Mouse (Mus musculus): Measurements from ENCODE around the gene Slc8a2. TPM values are rescaled to one million over a fixed set of nuclear protein-coding genes. Genes with fewer than 3 reads are reported as not detected.

The Slc8a2 gene
- polyA plus RNA-seq, 1 experiment: not detected

DNA sequence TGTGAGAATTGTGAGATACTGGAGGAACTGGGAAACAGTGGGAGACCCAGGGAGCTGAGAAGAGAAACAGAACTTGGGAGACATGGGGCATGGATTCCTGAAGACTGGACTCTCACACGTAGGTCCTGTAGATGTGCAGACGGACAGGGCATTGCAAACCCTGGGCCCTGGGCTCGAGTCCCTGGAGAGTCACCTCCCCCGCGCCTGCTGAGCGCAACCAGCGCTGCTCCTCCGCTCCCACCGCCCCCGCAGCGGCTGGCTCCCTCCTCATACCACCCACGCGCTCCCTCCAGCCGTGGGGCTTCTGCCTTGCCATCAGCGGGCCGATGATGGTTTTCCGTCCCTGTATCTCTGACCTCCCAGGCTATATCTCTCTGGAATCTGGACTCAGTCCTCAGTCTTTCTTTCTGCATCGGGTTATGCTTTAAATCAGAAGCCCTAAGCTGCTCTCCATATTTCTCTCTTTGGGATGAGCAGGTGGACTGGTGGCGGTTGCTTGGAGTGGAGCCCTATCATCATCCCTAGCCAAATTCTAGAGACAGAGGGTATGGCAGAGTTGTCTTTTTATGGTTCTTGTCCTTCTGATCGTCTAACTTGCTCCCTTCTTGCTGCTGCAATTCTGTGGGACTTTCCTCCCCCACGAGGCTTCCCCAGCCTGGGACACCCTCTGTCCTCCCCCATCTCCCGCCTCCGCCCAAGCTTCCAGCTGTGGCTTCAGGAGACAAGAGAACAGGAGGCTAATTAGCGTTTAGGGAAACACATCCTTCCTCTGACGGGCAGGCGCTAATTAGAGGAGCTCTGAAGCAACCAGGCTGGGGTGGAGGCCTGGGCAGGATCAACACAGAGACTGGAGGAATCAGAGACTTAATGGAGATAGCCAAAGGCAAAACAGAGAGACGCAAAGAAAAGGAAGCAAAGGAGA is 17.1 kb downstream of the Slc8a2 start:
- Histone ChIP-seq H3K27ac (replicated peaks; ENCODE audit: low read depth, low read length) (no peak overlapping the region), H3K4me1 (ENCODE audit: control insufficient read depth, insufficient read depth, insufficient read length, low read length) (no peaks in the 10 kb centered on the region), H3K4me3 (ENCODE audit: insufficient read depth, low read depth, low read length) (no peak overlapping the region)

DNA sequence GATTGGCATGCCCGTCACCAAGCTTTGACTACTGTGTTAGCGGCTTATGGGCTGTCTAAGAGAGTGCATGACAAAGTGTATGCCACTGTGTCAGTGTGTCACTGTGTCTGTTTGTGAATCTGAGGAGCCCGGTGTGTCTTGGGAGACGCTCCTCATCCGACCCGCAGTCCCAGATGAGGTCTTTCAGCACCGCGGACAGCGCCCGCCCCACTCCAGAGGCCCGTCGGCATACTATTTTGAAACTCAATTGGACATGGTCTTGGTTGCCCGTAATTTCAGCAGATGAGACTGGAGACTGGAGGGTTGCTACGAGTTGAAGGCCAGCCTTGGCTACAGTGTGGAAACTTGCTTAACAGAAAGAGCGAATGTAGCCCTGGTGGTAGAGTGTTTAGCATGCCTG is 18.0 kb downstream of the Slc8a2 start:
- Histone ChIP-seq H3K4me1 (ENCODE audit: control insufficient read depth, insufficient read depth, insufficient read length, low read length) (no peaks in the 10 kb centered on the region), H3K4me3 (ENCODE audit: insufficient read depth, low read depth, low read length) (no peak overlapping the region)

DNA sequence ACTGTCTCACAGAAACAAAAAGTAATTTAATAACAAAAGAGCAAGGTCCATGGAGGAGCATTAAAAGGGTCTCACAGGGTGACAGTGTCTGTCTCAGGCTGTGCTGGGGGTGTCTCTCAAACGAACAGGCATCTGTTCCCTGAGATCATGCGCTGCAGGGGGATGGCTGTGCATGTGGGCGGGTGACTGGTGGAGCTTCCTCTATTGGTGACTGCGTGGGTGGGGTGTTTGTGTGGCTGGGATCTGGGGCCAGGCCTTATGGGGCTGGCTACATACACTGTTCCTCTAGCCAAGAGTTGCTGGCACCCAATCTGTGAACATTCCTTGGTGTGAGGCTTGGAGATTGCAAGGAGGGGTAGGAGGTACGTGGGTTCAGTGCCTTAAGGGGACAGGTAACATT is 19.6 kb downstream of the Slc8a2 start:
- Histone ChIP-seq H3K4me3 (ENCODE audit: insufficient read depth, low read depth, low read length) (no peak overlapping the region), H3K27ac (replicated peaks; ENCODE audit: low read depth, low read length) (no peak overlapping the region), H3K4me1 (ENCODE audit: control insufficient read depth, insufficient read depth, insufficient read length, low read length) (no peaks in the 10 kb centered on the region)

More for the DNA sequence above, 18.0 kb downstream of the Slc8a2 start:
- no peak overlapping the region for H3K27ac ChIP-seq (replicated peaks; ENCODE audit: low read depth, low read length)

DNA sequence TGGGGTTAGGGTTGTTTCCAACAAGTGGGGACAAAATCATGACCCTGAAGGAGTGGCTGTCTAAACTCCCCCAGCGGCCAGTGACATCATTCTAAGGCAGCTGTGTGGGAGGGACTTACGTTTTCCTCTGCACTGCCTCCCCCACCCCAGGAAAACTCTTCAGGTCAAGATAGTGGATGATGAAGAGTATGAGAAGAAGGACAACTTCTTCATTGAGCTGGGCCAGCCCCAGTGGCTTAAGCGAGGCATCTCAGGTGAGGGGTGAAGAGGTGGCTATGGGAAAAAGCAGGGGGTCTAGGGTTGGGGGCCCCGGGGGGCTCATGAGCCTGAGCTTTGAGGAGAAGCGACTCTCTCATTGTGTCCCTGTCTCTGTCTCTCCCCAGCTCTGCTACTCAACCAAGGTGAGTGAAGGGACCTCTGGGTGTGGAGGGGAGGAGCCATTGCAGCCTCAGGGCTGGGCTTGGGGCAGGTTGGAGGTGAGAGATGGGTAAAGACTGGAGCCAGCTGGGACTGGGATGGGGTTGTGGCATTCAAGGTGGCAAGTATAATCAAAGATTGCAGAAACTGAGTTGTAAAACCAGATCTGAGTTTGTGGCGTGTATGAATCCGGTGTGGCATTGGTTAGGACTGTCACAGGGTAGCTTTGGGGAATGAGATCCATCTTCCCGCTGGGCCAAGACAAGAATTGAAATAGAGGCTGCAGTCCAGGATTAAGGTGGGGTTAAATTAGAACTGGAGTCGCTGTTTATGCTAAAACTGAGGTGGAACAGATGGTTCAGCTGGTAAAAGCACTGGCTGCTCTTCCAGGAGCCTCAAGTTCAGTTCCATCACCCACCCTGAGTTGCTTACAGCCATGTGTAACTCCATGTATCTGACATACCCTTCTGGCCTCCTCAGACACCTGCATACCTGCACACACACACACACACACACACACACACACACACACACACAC is 20.8 kb downstream of the Slc8a2 start:
- Histone ChIP-seq H3K27ac (replicated peaks; ENCODE audit: low read depth, low read length) (no peak overlapping the region), H3K4me1 (ENCODE audit: control insufficient read depth, insufficient read depth, insufficient read length, low read length) (no peaks in the 10 kb centered on the region), H3K4me3 (ENCODE audit: insufficient read depth, low read depth, low read length) (no peak overlapping the region)

DNA sequence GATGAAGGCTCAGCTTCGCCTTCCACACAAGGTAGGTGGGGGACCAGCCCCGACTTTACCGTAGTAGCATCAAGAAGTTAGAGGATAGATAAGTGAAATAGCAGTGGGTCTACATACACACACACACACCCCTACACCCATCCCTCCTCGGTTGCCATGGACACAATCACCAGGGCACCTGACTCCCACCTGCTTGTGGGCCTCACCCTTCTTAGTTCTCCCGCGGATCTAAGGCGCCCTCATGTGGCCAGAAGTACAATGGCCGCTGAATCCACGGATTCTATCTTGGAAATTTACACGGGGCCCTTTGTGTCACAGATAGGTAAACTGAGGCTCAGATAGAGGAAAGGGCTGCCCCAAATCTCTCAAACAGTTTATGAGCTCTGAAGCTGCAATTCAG is 23.9 kb downstream of the Slc8a2 start:
- Histone ChIP-seq H3K4me1 (ENCODE audit: control insufficient read depth, insufficient read depth, insufficient read length, low read length) (no peaks in the 10 kb centered on the region), H3K27ac (replicated peaks; ENCODE audit: low read depth, low read length) (no peak overlapping the region), H3K4me3 (ENCODE audit: insufficient read depth, low read depth, low read length) (no peak overlapping the region)

DNA sequence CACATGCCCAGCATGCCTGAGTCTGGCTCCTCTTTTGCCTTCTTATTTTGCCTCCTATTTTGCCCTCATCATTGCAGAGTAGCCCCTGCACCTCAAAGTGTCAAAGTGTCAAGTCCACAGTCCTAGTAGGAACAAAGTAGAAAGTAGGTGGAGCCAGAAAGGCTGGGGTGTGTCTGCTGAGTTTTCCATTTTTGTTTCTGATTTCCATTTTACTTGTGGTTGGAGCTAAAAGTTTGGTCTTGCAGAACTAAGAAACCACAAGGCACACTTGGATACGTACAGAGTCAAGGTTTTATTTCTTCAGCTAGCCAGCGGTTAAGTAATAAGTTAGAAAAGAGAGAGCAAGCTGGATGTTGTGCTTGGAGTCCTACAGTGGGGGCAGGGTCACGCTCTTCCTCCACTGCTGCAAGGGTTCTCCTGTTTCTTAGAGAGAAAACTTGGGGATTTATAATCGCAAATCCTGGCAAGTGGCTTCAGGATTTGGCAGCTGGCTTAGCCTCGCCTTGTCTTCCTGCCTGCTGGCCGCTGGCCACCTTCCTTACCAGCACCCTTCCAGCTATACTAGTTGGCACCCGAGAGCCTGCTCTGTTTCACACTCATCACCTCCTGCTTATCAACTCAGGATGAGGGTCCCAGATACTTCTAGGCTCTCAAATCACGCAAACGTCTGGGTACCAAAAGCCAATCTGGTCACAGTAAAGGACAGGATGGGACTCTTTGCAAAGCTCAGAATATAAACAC is 25.7 kb downstream of the Slc8a2 start:
- H3K4me3 ChIP-seq (ENCODE audit: insufficient read depth, low read depth, low read length): no peak overlapping the region
- no peak overlapping the region for H3K27ac ChIP-seq (replicated peaks; ENCODE audit: low read depth, low read length)
- no peaks in the 10 kb centered on the region for H3K4me1 ChIP-seq (ENCODE audit: control insufficient read depth, insufficient read depth, insufficient read length, low read length)

DNA sequence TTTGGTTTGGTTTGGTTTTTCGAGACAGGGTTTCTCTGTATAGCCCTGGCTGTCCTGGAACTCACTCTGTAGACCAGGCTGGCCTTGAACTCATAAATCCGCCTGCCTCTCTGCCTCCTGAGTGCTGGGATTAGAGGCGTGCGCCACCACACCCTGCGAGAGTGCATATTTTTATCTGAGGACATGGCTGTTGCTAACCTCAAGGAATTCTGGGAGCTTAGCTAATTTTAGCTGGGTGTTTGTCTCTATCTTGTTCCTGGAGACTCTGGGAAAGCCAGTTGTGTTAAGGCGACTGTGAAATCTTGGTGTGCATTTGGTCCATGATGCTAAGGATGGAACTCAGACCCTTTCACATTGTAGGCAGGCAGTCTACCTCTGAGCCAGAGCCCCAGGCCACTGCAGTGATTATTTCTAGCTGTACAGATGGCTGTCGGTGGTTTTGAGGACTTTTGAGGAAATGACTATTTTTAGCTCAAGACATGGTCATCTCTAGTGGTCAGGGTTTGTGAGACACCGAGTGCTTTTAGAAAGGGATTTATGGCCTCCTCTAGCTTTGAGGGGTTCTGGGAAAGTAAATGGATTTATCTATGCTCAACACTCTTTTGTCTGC is 26.6 kb downstream of the Slc8a2 start:
- H3K4me3 ChIP-seq (ENCODE audit: insufficient read depth, low read depth, low read length): no peak overlapping the region
- no peaks in the 10 kb centered on the region for H3K4me1 ChIP-seq (ENCODE audit: control insufficient read depth, insufficient read depth, insufficient read length, low read length)
- H3K27ac ChIP-seq (replicated peaks; ENCODE audit: low read depth, low read length): no peak overlapping the region

DNA sequence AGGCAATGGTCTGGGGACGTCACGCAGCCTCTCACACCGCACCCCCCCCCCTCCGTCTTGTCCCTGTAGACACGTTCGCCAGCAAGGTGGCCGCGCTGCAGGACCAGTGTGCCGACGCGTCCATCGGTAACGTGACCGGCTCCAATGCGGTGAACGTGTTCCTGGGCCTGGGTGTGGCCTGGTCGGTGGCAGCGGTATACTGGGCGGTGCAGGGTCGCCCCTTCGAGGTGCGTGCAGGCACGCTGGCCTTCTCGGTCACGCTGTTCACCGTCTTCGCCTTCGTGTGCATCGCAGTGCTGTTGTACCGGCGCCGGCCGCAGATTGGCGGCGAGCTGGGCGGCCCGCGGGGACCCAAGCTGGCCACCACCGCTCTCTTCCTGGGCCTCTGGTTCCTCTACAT is 29.1 kb downstream of the Slc8a2 start:
- H3K4me3 ChIP-seq (ENCODE audit: insufficient read depth, low read depth, low read length): no peak overlapping the region
- H3K27ac ChIP-seq (replicated peaks; ENCODE audit: low read depth, low read length): no peak overlapping the region
- H3K4me1 ChIP-seq (ENCODE audit: control insufficient read depth, insufficient read depth, insufficient read length, low read length): no peaks in the 10 kb centered on the region

DNA sequence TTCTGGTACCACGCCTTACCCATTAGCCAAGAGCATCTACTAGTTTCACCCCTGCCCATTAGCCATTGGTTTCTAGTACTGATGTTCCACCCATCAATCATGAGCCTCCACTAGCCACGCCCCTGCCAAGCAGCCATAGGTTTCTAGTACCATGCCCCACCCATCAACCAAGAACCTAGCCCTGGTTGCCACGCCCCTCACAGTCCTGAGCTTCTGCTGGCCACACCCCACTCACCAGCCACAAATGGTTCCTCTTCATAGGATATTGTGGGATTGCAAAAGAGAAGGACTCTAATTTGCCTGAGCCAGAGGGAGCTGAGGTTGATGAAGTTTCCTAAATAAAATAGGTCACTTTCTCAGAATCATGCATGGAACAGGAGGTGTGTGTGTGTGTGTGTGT is 31.1 kb downstream of the Slc8a2 start:
- Histone ChIP-seq H3K4me3 (ENCODE audit: insufficient read depth, low read depth, low read length) (no peak overlapping the region), H3K4me1 (ENCODE audit: control insufficient read depth, insufficient read depth, insufficient read length, low read length) (no peaks in the 10 kb centered on the region), H3K27ac (replicated peaks; ENCODE audit: low read depth, low read length) (no peak overlapping the region)

DNA sequence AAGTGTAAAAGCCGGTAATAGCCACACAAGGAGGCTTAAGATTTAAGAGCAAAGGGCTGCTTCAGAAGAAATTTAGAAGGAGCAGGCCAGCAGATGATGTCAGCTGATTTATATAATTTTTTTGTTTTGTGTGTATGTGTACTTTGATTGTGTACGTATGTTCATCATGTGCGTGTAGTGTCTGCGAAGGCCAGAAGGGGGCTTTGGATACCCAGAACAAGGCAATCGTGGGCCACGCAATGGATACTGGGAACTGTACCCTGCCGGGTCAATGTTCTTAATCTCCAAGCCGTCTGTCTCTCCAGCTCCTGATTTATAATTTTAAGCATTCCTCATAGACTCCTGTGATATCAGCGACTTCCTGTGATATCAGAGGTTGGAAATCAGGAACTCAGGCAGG is 31.7 kb downstream of the Slc8a2 start:
- H3K27ac ChIP-seq (replicated peaks; ENCODE audit: low read depth, low read length): no peak overlapping the region
- H3K4me3 ChIP-seq (ENCODE audit: insufficient read depth, low read depth, low read length): no peak overlapping the region
- H3K4me1 ChIP-seq (ENCODE audit: control insufficient read depth, insufficient read depth, insufficient read length, low read length): no peaks in the 10 kb centered on the region

DNA sequence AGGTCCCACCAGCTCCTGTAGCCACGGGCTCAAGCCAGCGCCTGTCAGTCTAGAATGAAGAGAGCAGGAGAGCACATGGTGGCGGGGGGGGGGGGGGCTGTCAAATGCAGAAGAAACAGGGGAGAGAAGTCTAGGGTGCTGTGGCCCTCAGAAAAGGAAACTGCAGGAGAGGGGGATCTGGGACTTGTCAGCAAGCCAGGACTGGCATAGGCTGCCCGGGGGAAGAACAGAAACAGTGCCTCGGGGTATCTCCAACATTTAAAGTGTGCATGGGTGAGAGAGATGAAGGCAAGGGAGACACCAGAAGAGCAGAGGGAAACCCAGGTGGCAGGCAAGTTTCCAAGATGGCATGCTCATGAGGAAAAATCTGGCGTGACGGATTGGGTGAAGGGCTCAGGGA is 32.4 kb downstream of the Slc8a2 start:
- Histone ChIP-seq H3K4me3 (ENCODE audit: insufficient read depth, low read depth, low read length) (no peak overlapping the region), H3K27ac (replicated peaks; ENCODE audit: low read depth, low read length) (no peak overlapping the region), H3K4me1 (ENCODE audit: control insufficient read depth, insufficient read depth, insufficient read length, low read length) (no peaks in the 10 kb centered on the region)

DNA sequence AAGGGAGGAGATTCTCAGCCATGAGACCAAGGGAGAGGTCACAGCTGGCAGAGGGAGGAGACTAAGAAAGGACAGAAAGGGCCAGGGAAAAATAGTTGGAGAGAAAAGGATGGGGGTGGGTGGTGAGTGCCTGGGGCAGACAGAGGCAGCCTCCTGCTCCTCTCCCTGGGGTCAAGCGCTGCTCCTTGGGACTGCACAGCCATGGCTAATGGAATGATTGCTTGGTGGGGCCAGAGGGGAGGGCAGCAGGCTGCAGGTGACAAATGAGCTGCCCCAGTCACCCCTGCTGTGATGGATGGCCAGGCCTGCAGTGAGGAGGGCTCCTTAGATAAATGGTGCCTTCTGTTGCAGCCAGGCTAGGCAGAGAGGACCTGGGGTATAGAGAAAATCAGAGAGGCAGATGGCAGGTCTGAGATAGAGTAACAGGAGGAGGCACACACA is 42.5 kb downstream of the Slc8a2 start:
- no peaks in the 10 kb centered on the region for H3K4me1 ChIP-seq (ENCODE audit: control insufficient read depth, insufficient read depth, insufficient read length, low read length)
- H3K27ac ChIP-seq (replicated peaks; ENCODE audit: low read depth, low read length): no peak overlapping the region
- no peak overlapping the region for H3K4me3 ChIP-seq (ENCODE audit: insufficient read depth, low read depth, low read length)

DNA sequence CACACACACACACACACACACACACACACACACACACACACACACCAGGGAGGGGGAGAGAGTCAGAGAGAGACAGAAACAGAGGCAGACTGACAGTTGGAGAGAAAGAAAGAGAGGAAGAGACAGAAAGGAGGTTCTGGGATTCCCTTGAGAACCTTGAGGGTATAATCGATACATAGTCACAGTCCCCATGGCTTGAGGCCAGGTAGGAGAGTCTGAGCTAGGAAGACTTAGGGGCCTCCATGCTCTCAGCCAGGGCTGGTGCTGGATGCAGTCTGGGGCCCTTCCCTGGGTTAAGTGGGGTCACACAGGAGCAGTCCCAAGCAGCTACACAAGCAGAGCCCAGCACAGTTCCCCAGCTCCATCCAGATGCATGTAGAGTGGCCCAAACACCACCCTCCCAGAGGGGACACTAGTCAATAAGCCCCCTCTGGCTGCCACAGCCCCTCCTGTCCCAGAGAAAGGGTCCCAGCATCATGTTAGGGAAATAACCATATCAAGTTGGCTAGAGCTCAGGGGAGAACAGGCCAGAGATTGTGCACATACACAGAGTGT is 43.0 kb downstream of the Slc8a2 start:
- Histone ChIP-seq H3K4me1 (ENCODE audit: control insufficient read depth, insufficient read depth, insufficient read length, low read length) (no peaks in the 10 kb centered on the region), H3K4me3 (ENCODE audit: insufficient read depth, low read depth, low read length) (no peak overlapping the region), H3K27ac (replicated peaks; ENCODE audit: low read depth, low read length) (no peak overlapping the region)

DNA sequence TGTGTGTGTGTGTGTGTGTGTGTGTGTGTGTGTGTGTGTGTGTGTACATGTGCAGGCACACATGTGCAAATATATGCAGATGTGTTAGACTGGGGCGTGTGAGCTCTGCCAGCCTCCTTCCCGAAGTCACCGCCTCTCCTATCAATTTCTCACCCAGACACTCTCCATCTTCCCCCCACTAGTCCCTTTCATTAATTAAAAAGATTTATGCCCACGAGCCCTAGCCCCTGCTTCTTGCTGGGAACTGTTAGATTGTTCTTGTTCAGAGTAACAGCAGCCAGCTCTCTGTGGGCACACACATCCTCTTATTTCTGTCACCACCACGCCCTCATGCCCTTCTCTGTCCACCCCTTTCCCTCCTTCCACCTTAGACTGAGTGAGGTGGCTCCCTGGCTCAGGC is 43.5 kb downstream of the Slc8a2 start:
- no peaks in the 10 kb centered on the region for H3K4me1 ChIP-seq (ENCODE audit: control insufficient read depth, insufficient read depth, insufficient read length, low read length)
- H3K27ac ChIP-seq (replicated peaks; ENCODE audit: low read depth, low read length): no peak overlapping the region
- H3K4me3 ChIP-seq (ENCODE audit: insufficient read depth, low read depth, low read length): no peak overlapping the region

Data from brown adipose tissue, adult 24 weeks (tissue).